Mouse (Mus musculus) T-helper 2 cell (primary cell): ENCODE measurements around the gene Pkig.
"Not testable (repeated sequence)": the region's sequence is repeated elsewhere in the genome, so short reads cannot be mapped to it uniquely, and the experiment has no call there.

ENCODE experiments used
- in situ Hi-C: fragments of 300-600 bp; cut with MboI, MseI; formaldehyde crosslinking; loops from one replicate; pipeline ENCODE4 v1.15.1; 2025; ENCODE audit warnings: high pct_unique_total_duplicates

The Pkig gene

GRCm38 (mm10) chr2:163657975-163658886 is at the start of gene Pkig:
Gene Pkig (plus strand): TSS chr2:163658386.
- in situ Hi-C loops = no loop called here

- in situ Hi-C loops = no loop called here
Measured at GRCm38 (mm10) chr2:163609281-163609975, 48.8 kb upstream of the Pkig start.

- in situ Hi-C loops = no loop called here
Measured at GRCm38 (mm10) chr2:163611176-163611575, 47.0 kb upstream of the Pkig start.

- in situ Hi-C loops = no loop called here
Measured at GRCm38 (mm10) chr2:163613206-163613605, 45.0 kb upstream of the Pkig start.

- in situ Hi-C loops = no loop called here
Measured at GRCm38 (mm10) chr2:163613990-163614389, 44.2 kb upstream of the Pkig start.

GRCm38 (mm10) chr2:163615401-163615800 is 42.8 kb upstream of the Pkig start:
- in situ Hi-C loops = no loop called here

GRCm38 (mm10) chr2:163615906-163616651 is 42.1 kb upstream of the Pkig start:
- in situ Hi-C loops = no loop called here

GRCm38 (mm10) chr2:163616652-163617227 is 41.4 kb upstream of the Pkig start:
- in situ Hi-C loops = no loop called here

GRCm38 (mm10) chr2:163617232-163617863 is 40.8 kb upstream of the Pkig start:
- in situ Hi-C loops = no loop called here

GRCm38 (mm10) chr2:163617874-163618273 is 40.3 kb upstream of the Pkig start:
- in situ Hi-C loops = no loop called here

GRCm38 (mm10) chr2:163620451-163620850 is 37.7 kb upstream of the Pkig start:
- in situ Hi-C loops = no loop called here

GRCm38 (mm10) chr2:163621401-163621800 is 36.8 kb upstream of the Pkig start:
- in situ Hi-C loops = not testable (repeated sequence)

GRCm38 (mm10) chr2:163631223-163631622 is 27.0 kb upstream of the Pkig start:
- in situ Hi-C loops = loop anchor here (25.0 kb wide), 1 partner anchor 456 kb away; no protein-coding TSS in a partner anchor

GRCm38 (mm10) chr2:163631715-163632114 is 26.5 kb upstream of the Pkig start:
- in situ Hi-C loops = loop anchor here (25.0 kb wide), 1 partner anchor 456 kb away; no protein-coding TSS in a partner anchor

GRCm38 (mm10) chr2:163634211-163634610 is 24.0 kb upstream of the Pkig start:
- in situ Hi-C loops = loop anchor here (25.0 kb wide), 1 partner anchor 453 kb away; no protein-coding TSS in a partner anchor

- in situ Hi-C loops = loop anchor here (25.0 kb wide), 1 partner anchor 451 kb away; no protein-coding TSS in a partner anchor
Measured at GRCm38 (mm10) chr2:163636057-163636456, 22.1 kb upstream of the Pkig start.

- in situ Hi-C loops = loop anchor here (25.0 kb wide), 1 partner anchor 450 kb away; no protein-coding TSS in a partner anchor
Measured at GRCm38 (mm10) chr2:163637655-163638266, 20.4 kb upstream of the Pkig start.

- in situ Hi-C loops = loop anchor here (25.0 kb wide), 1 partner anchor 447 kb away; no protein-coding TSS in a partner anchor
Measured at GRCm38 (mm10) chr2:163640493-163640892, 17.7 kb upstream of the Pkig start.

GRCm38 (mm10) chr2:163641681-163642080 is 16.5 kb upstream of the Pkig start:
- in situ Hi-C loops = loop anchor here (25.0 kb wide), 1 partner anchor 446 kb away; no protein-coding TSS in a partner anchor
